Mouse (Mus musculus) cortical plate, adult 2 months (tissue): ENCODE measurements at regions not wholly inside any gene's neighbourhood (a gene's known extent, or its start where the extent isn't known, plus 50 kb on each side); places are given as distances from the start of the nearest gene placed in this dataset.

Source experiments
- H3K27ac ChIP-seq: fragments of 200-500 bp; 2 replicates; pipeline ENCODE4 v1.5.1; 2012; ENCODE audit warnings: low read length, control low read depth, inconsistent platforms; ENCODE audit not compliant: insufficient read depth
- H3K4me1 ChIP-seq: fragments of 200-500 bp; 2 replicates; pipeline ENCODE4 v1.6.1; 2011; ENCODE audit warnings: low read length; ENCODE audit not compliant: control insufficient read depth, insufficient read depth
- H3K4me3 ChIP-seq: fragments of 200-500 bp; 2 replicates; pipeline ENCODE4 v1.5.1; 2011; ENCODE audit warnings: mild to moderate bottlenecking, low read length, control low read depth; ENCODE audit not compliant: insufficient read depth
- CTCF ChIP-seq: fragments of 200-500 bp; IDR thresholded peaks from 2 replicates; pipeline ENCODE4 v1.5.1; 2011; ENCODE audit warnings: mild to moderate bottlenecking, control low read depth, low read length; ENCODE audit not compliant: insufficient read depth; ENCODE audit errors: extremely low read depth
- POLR2A ChIP-seq: fragments of 200-500 bp; IDR thresholded peaks from 2 replicates; pipeline ENCODE4 v1.6.1; 2011; ENCODE audit warnings: mild to moderate bottlenecking, low read length, control low read depth; ENCODE audit not compliant: insufficient read depth; ENCODE audit errors: extremely low read depth

- no peak for TF ChIP-seq CTCF
- TF ChIP-seq POLR2A = no peak
- no peaks in the 10 kb centered on the region for H3K4me1 ChIP-seq
- no peak overlapping the region for H3K27ac ChIP-seq
- no peak overlapping the region for H3K4me3 ChIP-seq
Measured at GRCm38 (mm10) chr6:31776841-31777240, 213.1 kb upstream of the Podxl start.

GRCm38 (mm10) chr6:31771916-31772315 lies 208.1 kb upstream of the Podxl start:
- no peak overlapping the region for H3K27ac ChIP-seq
- no peaks in the 10 kb centered on the region for H3K4me1 ChIP-seq
- TF ChIP-seq POLR2A (no peak), CTCF (no peak)
- no peak overlapping the region for H3K4me3 ChIP-seq

- TF ChIP-seq POLR2A (no peak), CTCF (no peak)
- Histone ChIP-seq H3K27ac (no peak overlapping the region), H3K4me3 (no peak overlapping the region), H3K4me1 (no peaks in the 10 kb centered on the region)
Measured at GRCm38 (mm10) chr6:31745589-31745988, 181.8 kb upstream of the Podxl start.

GRCm38 (mm10) chr6:31731391-31731790 lies 167.6 kb upstream of the Podxl start:
- Histone ChIP-seq H3K4me3 (no peak overlapping the region), H3K4me1 (no peaks in the 10 kb centered on the region), H3K27ac (no peak overlapping the region)
- TF ChIP-seq CTCF = no peak

- H3K27ac ChIP-seq = no peak overlapping the region
- H3K4me1 ChIP-seq = no peaks in the 10 kb centered on the region
- TF ChIP-seq CTCF (no peak), POLR2A (no peak)
Measured at GRCm38 (mm10) chr6:31719614-31720013, 155.8 kb upstream of the Podxl start.

GRCm38 (mm10) chr6:31718843-31719242 lies 155.1 kb upstream of the Podxl start:
- no peak for TF ChIP-seq POLR2A
- no peak for TF ChIP-seq CTCF
- Histone ChIP-seq H3K27ac (no peak overlapping the region), H3K4me3 (no peak overlapping the region), H3K4me1 (no peaks in the 10 kb centered on the region)

More at GRCm38 (mm10) chr6:31719614-31720013, 155.8 kb upstream of the Podxl start:
- H3K4me3 ChIP-seq = no peak overlapping the region

GRCm38 (mm10) chr6:31717531-31717930 lies 153.8 kb upstream of the Podxl start:
- no peak overlapping the region for H3K4me3 ChIP-seq
- H3K4me1 ChIP-seq = no peaks in the 10 kb centered on the region
- TF ChIP-seq CTCF = no peak
- TF ChIP-seq POLR2A = no peak
- no peak overlapping the region for H3K27ac ChIP-seq

GRCm38 (mm10) chr6:31707256-31707655 lies 143.5 kb upstream of the Podxl start:
- Histone ChIP-seq H3K4me3 (no peak overlapping the region), H3K27ac (no peak overlapping the region), H3K4me1 (no peaks in the 10 kb centered on the region)
- TF ChIP-seq POLR2A = no peak
- no peak for TF ChIP-seq CTCF

- TF ChIP-seq CTCF (no peak), POLR2A (no peak)
Measured at GRCm38 (mm10) chr6:31704191-31704590, 140.4 kb upstream of the Podxl start.

GRCm38 (mm10) chr6:31702931-31703330 lies 139.2 kb upstream of the Podxl start:
- H3K27ac ChIP-seq = no peak overlapping the region
- TF ChIP-seq CTCF (no peak), POLR2A (no peak)
- H3K4me1 ChIP-seq = no peaks in the 10 kb centered on the region
- no peak overlapping the region for H3K4me3 ChIP-seq

More at GRCm38 (mm10) chr6:31704191-31704590, 140.4 kb upstream of the Podxl start:
- Histone ChIP-seq H3K4me3 (no peak overlapping the region), H3K4me1 (no peaks in the 10 kb centered on the region), H3K27ac (no peak overlapping the region)

GRCm38 (mm10) chr6:31695885-31696284 lies 132.1 kb upstream of the Podxl start:
- TF ChIP-seq CTCF = no peak
- TF ChIP-seq POLR2A = no peak
- no peaks in the 10 kb centered on the region for H3K4me1 ChIP-seq
- no peak overlapping the region for H3K4me3 ChIP-seq
- no peak overlapping the region for H3K27ac ChIP-seq
